Mouse (Mus musculus): Measurements from ENCODE around the gene Cdc42bpb.

GRCm38 (mm10) chr12:111274447-111275149 lies 102.9 kb downstream of the Cdc42bpb start:
- no peak for TF ChIP-seq CTCF (IDR thresholded peaks at IDR 0.05; ENCODE audit: low read depth)
- no peak for TF ChIP-seq EP300 (optimal IDR thresholded peaks at IDR 0.05)

All from stomach, postnatal 0 days (tissue).